Mouse (Mus musculus) forebrain, embryonic 15.5 days (tissue): ENCODE measurements around the gene Prkch. TPM values are rescaled to one million over a fixed set of nuclear protein-coding genes. Genes with fewer than 3 reads are reported as not detected.
A peak's percentile ranks its signal among the peaks of the same experiment; 100 is the strongest.

ENCODE experiments used
- ATAC-seq: fragments of 200-750 bp; cut with Nextera tagmentation; replicated peaks from 2 replicates; pipeline ENCODE4 v1.8.0; 2017; ENCODE audit warnings: mild to moderate bottlenecking, moderate TSS enrichment, moderate library complexity
- H3K27ac ChIP-seq: fragments of 300-500 bp; sonication (generic); replicated peaks from 2 replicates; pipeline ENCODE4 v1.5.1; 2015; ENCODE audit warnings: mild to moderate bottlenecking, inconsistent platforms
- H3K27me3 ChIP-seq: fragments of 300-500 bp; sonication (generic); 2 replicates; pipeline ENCODE4 v1.6.1; 2015; ENCODE audit warnings: inconsistent platforms
- H3K36me3 ChIP-seq: fragments of 300-500 bp; sonication (generic); 2 replicates; pipeline ENCODE4 v1.6.1; 2015; ENCODE audit warnings: mild to moderate bottlenecking, inconsistent platforms
- H3K4me1 ChIP-seq: fragments of 300-500 bp; sonication (generic); 2 replicates; pipeline ENCODE4 v1.6.1; 2015; ENCODE audit warnings: inconsistent platforms
- H3K4me2 ChIP-seq: fragments of 300-500 bp; sonication (generic); replicated peaks from 2 replicates; pipeline ENCODE4 v1.6.1; 2015; ENCODE audit warnings: mild to moderate bottlenecking, inconsistent platforms
- H3K4me3 ChIP-seq: fragments of 300-500 bp; sonication (generic); 2 replicates; pipeline ENCODE4 v1.5.1; 2015; ENCODE audit warnings: mild to moderate bottlenecking, inconsistent platforms
- H3K9ac ChIP-seq: fragments of 300-500 bp; sonication (generic); replicated peaks from 2 replicates; pipeline ENCODE4 v1.6.1; 2015; ENCODE audit warnings: mild to moderate bottlenecking, inconsistent platforms
- H3K9me3 ChIP-seq: fragments of 300-500 bp; sonication (generic); 2 replicates; pipeline ENCODE4 v1.6.1; 2016; ENCODE audit warnings: inconsistent platforms
- WGBS: fragments of 180-500 bp; shearing (Covaris S2); methylation state at CpG from one replicate; pipeline ENCODE4 v1.1.7; 2015; ENCODE audit warnings: mixed read lengths; 5-methylcytosine and 5-hydroxymethylcytosine counted together
- polyA plus RNA-seq: library from polyadenylated mRNA; unstranded; fragments of >200 nt; fragmentation: Nextera tagmentation; extraction: Ambion mirVana; gene quantifications from 2 replicates; pipeline ENCODE4 v1.2.1, GENCODE M21; 2015

The Prkch gene
- polyA plus RNA-seq, 1 experiment from 2014 or later, result 4.9 TPM

DNA sequence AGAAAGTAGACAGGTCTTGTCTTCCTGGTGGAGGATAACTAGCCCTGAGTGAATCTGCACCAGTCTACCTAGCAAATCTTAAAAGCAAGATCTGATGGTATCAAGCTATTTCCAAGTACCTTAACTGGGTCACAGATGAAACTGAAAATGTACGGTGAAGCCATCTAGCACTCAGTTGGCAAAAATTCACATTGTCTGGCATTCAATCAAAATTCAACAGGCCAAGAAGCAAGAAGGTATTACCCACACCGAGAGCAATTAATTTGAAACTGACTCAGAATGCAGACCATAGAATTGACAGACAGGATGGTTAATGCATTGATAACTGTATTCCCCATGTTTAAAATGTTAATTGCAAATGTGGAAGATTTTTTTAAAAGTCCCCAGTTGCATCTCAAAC, 82.1 kb downstream of the Prkch start:
- no peaks in the 10 kb centered on the region for H3K9me3 ChIP-seq
- no peak for ATAC-seq
- no peak overlapping the region for H3K4me3 ChIP-seq
- H3K9ac ChIP-seq, result no peak overlapping the region
- no peaks in the 10 kb centered on the region for H3K36me3 ChIP-seq
- H3K27me3 ChIP-seq, result no peaks in the 10 kb centered on the region
- H3K4me1 ChIP-seq, result peaks cover 5% of the 10 kb centered on the region; the same call in 1 of the 2 replicates
- WGBS, result 65% methylated on average over 2 of the region's 2 CpGs
- no peak overlapping the region for H3K27ac ChIP-seq
- no peak overlapping the region for H3K4me2 ChIP-seq

DNA sequence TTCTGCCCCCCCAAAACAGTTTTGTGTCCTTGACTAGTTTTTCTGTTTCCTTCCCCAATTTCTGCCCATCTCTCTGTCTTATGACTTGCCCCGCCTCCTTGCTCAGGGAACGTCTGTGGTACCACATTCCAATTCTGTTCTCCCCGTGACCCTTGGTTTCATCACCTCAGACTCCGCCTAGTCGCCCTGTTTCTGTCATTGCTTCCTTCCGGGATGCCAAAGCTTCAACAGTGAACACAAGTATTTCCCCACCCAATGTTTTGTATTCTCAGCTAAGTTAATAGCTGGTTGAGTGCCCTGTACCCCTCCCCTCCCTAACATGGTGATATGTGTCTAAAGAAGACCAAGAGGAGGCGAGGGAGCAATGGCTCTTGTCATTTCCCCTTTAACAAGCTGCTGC, 83.0 kb downstream of the Prkch start:
- Histone ChIP-seq H3K4me3 (no peak overlapping the region), H3K27ac (no peak overlapping the region), H3K9ac (no peak overlapping the region), H3K9me3 (no peaks in the 10 kb centered on the region), H3K4me2 (no peak overlapping the region), H3K4me1 (peaks cover 11% of the 10 kb centered on the region; the same call in 1 of the 2 replicates), H3K36me3 (no peaks in the 10 kb centered on the region), H3K27me3 (no peaks in the 10 kb centered on the region)
- ATAC-seq, result no peak
- WGBS, result 82% methylated on average over 7 of the region's 7 CpGs

GRCm38 (mm10) chr12:73670739-73671138, 86.1 kb downstream of the Prkch start:
- ATAC-seq, result 0 out of 2 replicates have a peak, but pooled peaks have one; percentile 4
- Histone ChIP-seq H3K36me3 (no peaks in the 10 kb centered on the region), H3K9me3 (no peaks in the 10 kb centered on the region), H3K9ac (no peak overlapping the region), H3K4me2 (no peak overlapping the region), H3K27me3 (no peaks in the 10 kb centered on the region), H3K27ac (peak overlapping the region; percentile 18; the same call in 1 of the 2 replicates), H3K4me3 (no peak overlapping the region), H3K4me1 (peaks cover 11% of the 10 kb centered on the region; the same call in 1 of the 2 replicates)
- 83% methylated on average over 6 of the region's 6 CpGs for WGBS

DNA sequence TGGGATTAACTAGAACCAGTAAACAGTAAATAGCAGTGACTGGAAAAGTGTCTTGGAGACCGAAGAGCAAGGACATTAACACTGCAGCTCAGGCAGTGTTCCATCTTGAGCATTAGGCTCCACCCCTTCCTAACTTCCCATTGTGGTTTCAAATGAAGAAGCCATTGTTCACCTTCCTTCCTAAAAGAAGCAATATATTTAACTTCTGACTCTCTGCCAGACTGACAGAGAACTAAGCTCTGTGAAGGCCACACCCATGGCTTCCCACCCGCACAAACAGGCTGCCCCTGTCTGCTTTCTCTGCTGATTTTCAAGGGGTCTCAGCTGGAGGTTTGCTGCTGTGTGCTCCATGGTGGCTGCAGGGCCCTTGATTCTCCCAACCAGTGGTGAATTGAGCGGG, 86.9 kb downstream of the Prkch start:
- Histone ChIP-seq H3K4me1 (peaks cover 11% of the 10 kb centered on the region; the same call in 1 of the 2 replicates), H3K36me3 (no peaks in the 10 kb centered on the region), H3K27ac (0 out of 2 replicates have a peak overlapping the region, but pooled peaks have one; percentile 18), H3K9me3 (no peaks in the 10 kb centered on the region), H3K4me3 (no peak overlapping the region), H3K27me3 (no peaks in the 10 kb centered on the region), H3K4me2 (no peak overlapping the region), H3K9ac (no peak overlapping the region)
- WGBS, result 28% methylated on average over 3 of the region's 3 CpGs
- peak; percentile 14; the same call in 1 of the 2 replicates for ATAC-seq

GRCm38 (mm10) chr12:73672007-73672406, 87.4 kb downstream of the Prkch start:
- no peaks in the 10 kb centered on the region for H3K36me3 ChIP-seq
- peaks cover 11% of the 10 kb centered on the region; the same call in 1 of the 2 replicates for H3K4me1 ChIP-seq
- no peaks in the 10 kb centered on the region for H3K9me3 ChIP-seq
- H3K27me3 ChIP-seq, result no peaks in the 10 kb centered on the region
- H3K4me3 ChIP-seq, result no peak overlapping the region
- H3K27ac ChIP-seq, result 0 out of 2 replicates have a peak overlapping the region, but pooled peaks have one; percentile 9
- ATAC-seq, result peak; percentile 69; the same call in 1 of the 2 replicates
- no peak overlapping the region for H3K4me2 ChIP-seq
- no peak overlapping the region for H3K9ac ChIP-seq
- WGBS, result 10% methylated on average over 4 of the region's 4 CpGs

DNA sequence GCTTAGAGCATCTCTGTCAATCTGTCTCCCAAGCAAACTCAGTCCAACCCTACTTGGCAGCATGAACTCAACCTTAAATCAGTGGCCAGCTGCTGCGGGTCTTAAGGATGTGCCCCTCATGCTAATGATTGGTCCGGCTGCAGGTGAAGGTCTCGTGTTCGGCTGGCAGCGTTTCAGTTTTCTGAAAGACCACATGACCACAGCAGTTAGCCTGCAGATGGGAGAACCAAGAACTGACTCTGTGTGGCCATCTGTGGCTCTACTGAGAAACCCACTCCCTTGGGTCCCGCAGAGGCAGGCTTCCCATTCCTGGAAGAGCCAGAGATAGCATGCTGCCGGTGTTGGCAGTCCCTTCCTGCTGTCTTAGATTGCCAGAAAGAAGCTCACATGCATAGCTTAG, 89.2 kb downstream of the Prkch start:
- no peaks in the 10 kb centered on the region for H3K9me3 ChIP-seq
- no peak overlapping the region for H3K27ac ChIP-seq
- 81% methylated on average over 7 of the region's 7 CpGs for WGBS
- peaks cover 11% of the 10 kb centered on the region; the same call in 1 of the 2 replicates for H3K4me1 ChIP-seq
- H3K4me2 ChIP-seq, result no peak overlapping the region
- no peak overlapping the region for H3K9ac ChIP-seq
- ATAC-seq, result no peak
- H3K27me3 ChIP-seq, result no peaks in the 10 kb centered on the region
- H3K36me3 ChIP-seq, result no peaks in the 10 kb centered on the region
- no peak overlapping the region for H3K4me3 ChIP-seq

DNA sequence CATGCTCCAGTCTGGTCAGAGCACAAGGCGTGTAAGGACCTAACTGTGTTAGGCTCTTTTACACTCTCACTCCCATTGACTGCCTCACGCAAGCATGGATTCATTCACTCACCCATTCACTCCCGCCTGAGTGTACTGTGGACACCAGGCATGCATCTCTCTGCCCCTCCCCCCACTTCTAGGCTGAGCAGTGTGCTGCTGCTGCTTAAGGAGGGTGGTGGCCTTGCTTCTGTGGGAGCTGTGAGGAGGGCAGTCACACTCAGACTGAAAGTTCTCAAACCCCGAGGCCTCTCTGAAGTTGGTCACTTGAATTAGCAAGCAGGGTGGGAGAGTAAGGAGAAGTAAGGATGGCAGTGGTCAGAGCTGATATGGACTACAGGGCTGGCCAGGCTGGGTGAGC, 90.6 kb downstream of the Prkch start:
- no peaks in the 10 kb centered on the region for H3K9me3 ChIP-seq
- no peak for ATAC-seq

GRCm38 (mm10) chr12:73679400-73679801, 94.8 kb downstream of the Prkch start:
- Histone ChIP-seq H3K36me3 (no peaks in the 10 kb centered on the region), H3K4me1 (0 out of 2 replicates have a peak, but pooled peaks cover 3% of the 10 kb centered on the region), H3K27ac (no peak overlapping the region), H3K9ac (no peak overlapping the region), H3K4me2 (no peak overlapping the region), H3K27me3 (no peaks in the 10 kb centered on the region), H3K4me3 (no peak overlapping the region), H3K9me3 (no peaks in the 10 kb centered on the region)
- 19% methylated on average over 7 of the region's 7 CpGs for WGBS
- ATAC-seq, result no peak

More for the DNA sequence above, 90.6 kb downstream of the Prkch start:
- peaks cover 14% of the 10 kb centered on the region; the same call in 1 of the 2 replicates for H3K4me1 ChIP-seq
- no peak overlapping the region for H3K27ac ChIP-seq
- no peak overlapping the region for H3K4me3 ChIP-seq
- WGBS, result 52% methylated on average over 4 of the region's 4 CpGs
- H3K4me2 ChIP-seq, result no peak overlapping the region
- no peaks in the 10 kb centered on the region for H3K36me3 ChIP-seq
- no peak overlapping the region for H3K9ac ChIP-seq
- H3K27me3 ChIP-seq, result no peaks in the 10 kb centered on the region

GRCm38 (mm10) chr12:73682921-73683346, 98.3 kb downstream of the Prkch start:
- Histone ChIP-seq H3K36me3 (no peaks in the 10 kb centered on the region), H3K27ac (no peak overlapping the region), H3K9ac (no peak overlapping the region), H3K4me1 (0 out of 2 replicates have a peak, but pooled peaks cover 3% of the 10 kb centered on the region), H3K4me3 (no peak overlapping the region), H3K4me2 (no peak overlapping the region), H3K9me3 (no peaks in the 10 kb centered on the region), H3K27me3 (no peaks in the 10 kb centered on the region)
- WGBS, result 68% methylated on average over 7 of the region's 7 CpGs
- ATAC-seq, result no peak

DNA sequence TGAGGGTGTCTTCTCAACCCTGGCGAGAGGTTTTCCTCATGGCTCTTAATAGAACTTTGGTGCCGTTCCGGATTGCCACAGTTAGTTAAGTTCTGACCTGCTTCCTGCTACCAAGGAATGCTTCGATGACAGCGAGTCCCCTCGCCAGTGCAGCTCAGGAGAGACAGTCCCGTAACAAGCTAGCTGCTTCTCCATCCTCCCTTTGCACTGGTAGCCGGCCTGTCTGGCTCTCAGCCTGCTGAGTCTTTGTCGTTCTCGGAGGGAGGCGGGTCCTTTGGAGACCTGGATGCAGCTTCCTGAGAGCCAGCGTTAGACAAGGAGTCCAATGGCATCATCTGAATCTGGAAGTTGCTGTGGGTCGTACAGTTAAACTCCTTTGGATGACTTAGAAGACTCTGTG, 101.3 kb downstream of the Prkch start:
- H3K9me3 ChIP-seq, result no peaks in the 10 kb centered on the region
- 55% methylated on average over 13 of the region's 13 CpGs for WGBS
- no peaks in the 10 kb centered on the region for H3K4me1 ChIP-seq
- H3K4me2 ChIP-seq, result no peak overlapping the region
- ATAC-seq, result no peak
- no peak overlapping the region for H3K9ac ChIP-seq
- H3K27ac ChIP-seq, result no peak overlapping the region
- H3K27me3 ChIP-seq, result no peaks in the 10 kb centered on the region
- no peak overlapping the region for H3K4me3 ChIP-seq
- no peaks in the 10 kb centered on the region for H3K36me3 ChIP-seq

DNA sequence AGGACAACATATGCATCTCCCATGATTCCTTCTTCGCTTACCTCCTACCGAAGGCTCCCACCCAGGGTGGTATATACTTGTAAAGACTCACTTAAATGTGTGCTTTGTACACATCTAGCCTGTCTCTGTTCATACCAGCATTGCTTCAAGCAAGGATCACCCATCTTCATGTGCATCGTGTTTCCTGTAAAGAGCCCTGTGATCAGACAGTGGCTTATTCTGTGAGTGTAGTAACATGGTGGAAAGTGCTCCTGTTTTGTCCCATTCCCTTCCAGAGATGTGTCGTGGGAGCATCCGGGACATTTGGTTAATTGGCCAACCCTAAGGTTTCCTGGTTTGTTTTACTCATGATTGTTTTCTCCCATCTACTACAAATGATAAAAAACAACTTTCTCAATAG, 101.9 kb downstream of the Prkch start:
- Histone ChIP-seq H3K4me1 (no peaks in the 10 kb centered on the region), H3K36me3 (no peaks in the 10 kb centered on the region), H3K27me3 (no peaks in the 10 kb centered on the region), H3K9ac (no peak overlapping the region), H3K4me3 (no peak overlapping the region), H3K4me2 (no peak overlapping the region), H3K27ac (no peak overlapping the region), H3K9me3 (no peaks in the 10 kb centered on the region)
- WGBS, result 94% methylated on average over 5 of the region's 5 CpGs
- no peak for ATAC-seq

DNA sequence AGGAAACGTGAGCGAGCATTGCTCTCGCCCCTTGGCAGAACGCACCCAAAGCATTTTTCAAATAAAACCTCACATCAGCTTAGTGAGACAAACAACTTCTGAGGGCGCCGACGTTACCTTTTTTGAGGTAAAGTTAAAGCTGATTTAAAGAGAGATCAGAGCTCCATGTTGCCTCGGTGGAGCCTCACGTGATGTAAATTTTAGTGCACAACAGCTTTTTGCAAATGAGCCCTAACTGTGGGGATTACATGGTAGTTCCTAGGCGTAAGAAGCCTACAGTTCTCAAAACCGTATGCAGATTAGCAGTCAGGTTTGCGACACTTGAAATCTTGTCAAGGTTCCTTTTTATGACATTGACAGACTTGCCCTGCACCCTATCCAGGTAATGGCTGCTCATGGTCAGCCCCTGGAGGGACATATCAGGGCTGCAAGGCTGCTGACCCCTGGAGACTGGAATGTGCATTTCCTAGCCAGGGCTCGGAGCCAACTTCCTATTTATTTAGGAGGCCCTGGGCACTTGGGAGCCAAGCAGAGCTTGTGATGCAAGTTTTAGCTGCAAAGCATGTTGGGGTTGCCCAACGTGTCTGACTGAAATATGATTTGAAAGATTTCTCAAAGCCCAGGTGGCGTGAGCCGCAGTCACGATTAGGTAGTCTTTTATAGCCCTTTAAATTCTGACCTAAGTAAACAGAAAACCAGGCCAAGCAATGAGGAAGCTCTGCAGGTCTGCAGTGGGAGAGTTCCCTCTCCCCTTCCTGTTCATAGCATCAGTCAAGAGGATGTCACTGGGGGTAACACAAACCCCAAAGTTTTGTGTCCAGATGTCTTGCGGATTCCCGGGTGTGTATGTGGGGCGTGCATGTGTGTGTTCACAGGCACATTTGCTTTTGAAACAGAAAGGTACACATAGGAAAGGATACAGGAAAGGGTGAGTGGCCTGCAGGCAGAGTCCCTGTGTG, 102.8 kb downstream of the Prkch start:
- Histone ChIP-seq H3K27ac (no peak overlapping the region), H3K4me3 (no peak overlapping the region), H3K4me2 (no peak overlapping the region), H3K27me3 (no peaks in the 10 kb centered on the region), H3K4me1 (no peaks in the 10 kb centered on the region), H3K36me3 (no peaks in the 10 kb centered on the region), H3K9ac (no peak overlapping the region), H3K9me3 (no peaks in the 10 kb centered on the region)
- 82% methylated on average over 20 of the region's 20 CpGs for WGBS
- ATAC-seq, result no peak
